Mouse (Mus musculus) heart, adult 10 weeks (tissue): ENCODE results near the gene Primpol. TPM values are rescaled to one million over a fixed set of nuclear protein-coding genes. Genes with fewer than 3 reads are reported as not detected.

Source experiments
- polyA plus RNA-seq: library from polyadenylated mRNA; stranded (reverse); fragments of 350-450 nt; fragmentation: Illumina TruSeq; extraction: RNeasy Lipid Tissue Mini Kit (QIAGEN cat#74804); gene quantifications from one replicate; pipeline ENCODE4 v1.2.3, GENCODE M21; 2014; ENCODE audit warnings: low read depth, low replicate concordance

The Primpol gene
- 1.8 TPM for polyA plus RNA-seq

GRCm38 (mm10) chr8:46616879-46617689, at the start of gene Primpol, which contains the start of gene Casp3:
Primpol (minus strand) TSS chr8:46617212.
Casp3 (plus strand) TSS chr8:46617291.

GRCm38 (mm10) chr8:46551615-46552440, 65.2 kb downstream of the Primpol start, which contains the start of gene Cenpu:
Cenpu (plus strand) TSS chr8:46552028.

Other genes with a start within 250 kb of the Primpol start
- gene Acsl1, start 146.2 kb downstream of the Primpol start, polyA plus RNA-seq, result 537 TPM
- 1.8 TPM for gene Cenpu, start 65.2 kb downstream of the Primpol start, polyA plus RNA-seq
- 3.1 TPM for gene Casp3, start 79 bp upstream of the Primpol start, polyA plus RNA-seq
- gene Irf2, start 122.5 kb upstream of the Primpol start, polyA plus RNA-seq, result 18.1 TPM